Mouse (Mus musculus): Measurements from ENCODE around the gene Lhfpl2. TPM values are rescaled to one million over a fixed set of nuclear protein-coding genes. Genes with fewer than 3 reads are reported as not detected.

The Lhfpl2 gene
- polyA plus RNA-seq, 1 experiment from 2014 or later = 69.4 TPM

DNA sequence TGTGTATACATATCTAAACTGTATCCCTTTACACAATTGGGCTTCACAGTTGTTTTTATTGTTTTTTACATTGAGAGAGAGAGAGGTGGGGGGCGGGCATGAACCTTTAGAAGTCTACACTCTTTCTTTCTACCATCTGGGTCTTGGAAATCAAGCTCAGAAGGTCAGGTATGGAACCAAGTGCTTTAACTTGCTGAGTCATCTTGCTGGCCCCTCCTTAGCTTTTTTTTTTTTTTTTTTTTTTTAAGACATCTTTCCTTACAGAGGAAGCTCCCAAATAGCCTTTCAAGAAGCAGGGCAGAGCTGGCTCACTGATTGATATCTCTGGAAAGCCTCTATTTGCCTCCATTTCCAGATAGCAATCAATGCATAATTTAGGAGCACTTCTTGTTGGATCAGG is 10.7 kb downstream of the Lhfpl2 start:
- Histone ChIP-seq H3K36me3 (0 out of 2 replicates have a peak, but pooled peaks cover 9% of the 10 kb centered on the region), H3K27me3 (peaks cover 3% of the 10 kb centered on the region; the same call in 1 of the 2 replicates), H3K9me3 (no peaks in the 10 kb centered on the region), H3K27ac (no peak overlapping the region), H3K4me2 (replicated peaks) (no peak overlapping the region), H3K9ac (no peak overlapping the region), H3K4me1 (peaks cover 60% of the 10 kb centered on the region), H3K4me3 (no peak overlapping the region)
- ATAC-seq (ENCODE audit: insufficient number of reproducible peaks, insufficient read depth, low FRiP score, low TSS enrichment) = no peak
- WGBS = 97% methylated on average over 1 of the region's 1 CpGs

DNA sequence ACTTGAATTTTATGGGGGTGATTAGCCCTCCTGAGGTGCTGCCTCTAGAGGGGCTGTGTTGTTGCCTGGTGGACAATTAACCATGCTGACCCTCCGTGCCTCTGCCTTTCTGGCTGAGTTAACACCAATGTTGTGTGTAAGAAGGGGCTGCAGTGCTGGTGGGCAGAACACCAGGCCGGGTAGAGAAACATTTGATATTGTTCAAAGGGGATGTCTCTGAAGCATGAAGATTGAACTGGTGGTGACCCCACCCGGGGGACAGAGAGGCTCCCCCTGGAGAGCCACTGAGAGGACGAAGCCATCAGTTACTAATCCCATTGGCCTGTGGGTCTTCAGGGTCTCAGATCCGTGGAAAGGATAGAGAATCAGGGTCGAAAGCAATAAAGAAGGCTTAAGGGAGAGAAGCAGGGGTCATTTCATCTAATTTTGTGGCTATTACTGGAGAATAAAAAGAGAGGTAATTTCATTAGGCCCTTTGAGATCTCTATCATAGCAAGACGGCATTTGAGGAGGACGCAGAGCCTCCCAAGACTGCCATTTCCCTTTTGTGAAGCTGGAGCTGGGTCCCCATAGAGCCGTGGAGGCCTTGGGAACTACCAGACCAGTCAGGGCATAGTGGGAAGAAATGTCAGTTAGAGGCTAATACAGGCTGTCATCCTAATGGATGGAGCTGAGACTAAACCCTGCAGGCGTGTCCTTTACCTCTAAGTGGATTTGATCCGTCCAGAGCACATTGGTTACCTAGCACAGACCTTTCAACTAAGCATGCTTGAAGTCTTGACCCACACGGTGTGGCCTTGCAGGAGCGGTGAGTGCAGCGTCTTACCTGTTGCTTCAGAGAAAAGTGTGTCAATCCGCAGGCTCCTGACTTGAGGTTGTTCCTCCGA is 12.1 kb downstream of the Lhfpl2 start:
- H3K4me1 ChIP-seq = peaks cover 62% of the 10 kb centered on the region
- H3K27me3 ChIP-seq = peaks cover under 1% of the 10 kb centered on the region; the same call in 1 of the 2 replicates
- no peak overlapping the region for H3K9ac ChIP-seq
- H3K27ac ChIP-seq = 0 out of 2 replicates have a peak overlapping the region, but pooled peaks have one; percentile 30
- H3K36me3 ChIP-seq = 0 out of 2 replicates have a peak, but pooled peaks cover 9% of the 10 kb centered on the region
- 48% methylated on average over 16 of the region's 16 CpGs for WGBS
- H3K9me3 ChIP-seq = no peaks in the 10 kb centered on the region
- 0 out of 2 replicates have a peak, but pooled peaks have one; percentile 48 for ATAC-seq (ENCODE audit: insufficient number of reproducible peaks, insufficient read depth, low FRiP score, low TSS enrichment)
- H3K4me2 ChIP-seq (replicated peaks) = no peak overlapping the region
- no peak overlapping the region for H3K4me3 ChIP-seq

DNA sequence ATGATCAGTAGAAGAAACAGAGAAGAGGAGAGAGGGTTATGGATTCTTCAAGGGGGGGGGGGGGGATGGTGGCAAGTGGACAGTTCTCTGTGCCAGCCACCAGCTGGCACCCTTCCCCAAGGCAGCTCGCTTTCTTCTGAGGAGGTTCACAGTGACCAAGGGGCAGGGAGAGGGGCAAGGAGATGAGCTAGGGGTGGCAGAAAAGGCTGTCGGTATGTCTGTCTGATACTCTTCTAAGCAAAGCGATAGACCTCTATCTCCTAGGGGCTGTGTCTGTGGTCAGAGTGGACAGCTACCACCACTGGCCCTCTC is 12.7 kb downstream of the Lhfpl2 start:
- Histone ChIP-seq H3K4me1 (peaks cover 56% of the 10 kb centered on the region), H3K36me3 (0 out of 2 replicates have a peak, but pooled peaks cover 9% of the 10 kb centered on the region), H3K27me3 (no peaks in the 10 kb centered on the region), H3K4me2 (replicated peaks) (no peak overlapping the region), H3K4me3 (no peak overlapping the region), H3K9ac (no peak overlapping the region), H3K27ac (no peak overlapping the region), H3K9me3 (no peaks in the 10 kb centered on the region)
- no peak for ATAC-seq (ENCODE audit: insufficient number of reproducible peaks, insufficient read depth, low FRiP score, low TSS enrichment)
- 92% methylated on average over 3 of the region's 3 CpGs for WGBS

DNA sequence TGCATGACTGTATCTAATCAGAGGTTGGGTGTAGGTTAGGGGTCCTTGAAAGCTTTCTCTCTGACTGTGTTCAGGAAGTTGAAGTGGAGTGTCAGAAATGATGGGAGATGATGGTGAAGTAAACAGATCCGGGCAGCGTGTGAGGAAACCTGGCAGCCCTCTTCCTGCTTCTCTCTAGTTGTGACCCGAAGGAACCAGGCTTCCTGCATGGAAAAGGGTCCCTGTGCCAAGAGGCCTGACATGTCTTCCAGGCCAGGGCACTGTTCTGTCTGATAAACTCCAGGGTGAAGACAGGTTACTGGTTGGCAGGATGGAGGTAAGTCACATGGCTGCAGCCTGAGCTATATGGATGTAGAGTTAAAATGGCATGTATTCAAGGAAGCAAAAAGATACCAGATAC is 13.3 kb downstream of the Lhfpl2 start:
- Histone ChIP-seq H3K4me1 (peaks cover 51% of the 10 kb centered on the region), H3K9me3 (no peaks in the 10 kb centered on the region), H3K36me3 (0 out of 2 replicates have a peak, but pooled peaks cover 9% of the 10 kb centered on the region), H3K27ac (no peak overlapping the region), H3K4me2 (replicated peaks) (no peak overlapping the region), H3K9ac (no peak overlapping the region), H3K27me3 (no peaks in the 10 kb centered on the region), H3K4me3 (no peak overlapping the region)
- 80% methylated on average over 3 of the region's 3 CpGs for WGBS
- ATAC-seq (ENCODE audit: insufficient number of reproducible peaks, insufficient read depth, low FRiP score, low TSS enrichment) = no peak

DNA sequence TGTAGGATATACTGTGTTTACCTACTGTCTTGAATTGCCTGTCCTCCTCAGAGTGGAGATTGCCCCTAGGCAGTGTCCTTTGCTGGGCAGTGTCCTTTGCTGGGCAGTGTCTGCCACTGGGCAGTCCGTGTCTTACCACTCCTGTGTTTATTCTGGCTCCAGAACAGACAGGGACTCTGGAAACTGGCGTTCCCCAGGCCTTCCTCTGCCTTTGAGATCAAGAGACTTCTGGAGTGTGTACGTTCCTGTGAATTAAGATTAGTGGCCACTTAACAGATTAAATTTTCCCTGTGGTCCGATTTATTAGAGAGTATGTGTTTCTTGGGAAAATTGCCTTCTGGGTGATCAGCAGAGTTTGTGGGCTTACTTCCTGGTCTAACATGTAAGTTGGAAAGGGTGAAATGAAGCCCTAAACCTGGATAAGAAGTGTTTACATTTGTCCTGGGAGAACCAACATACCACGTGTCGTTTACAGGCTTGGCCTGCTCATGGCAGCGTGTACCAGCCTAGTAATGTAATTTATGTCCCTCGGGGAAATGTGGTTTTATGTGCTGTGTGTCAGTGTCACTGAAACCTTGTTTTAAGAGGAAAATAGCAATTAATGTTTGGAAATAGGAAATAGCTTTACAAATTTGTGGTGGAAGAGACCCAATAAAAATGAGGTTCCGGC is 15.6 kb downstream of the Lhfpl2 start:
- Histone ChIP-seq H3K4me1 (peaks cover 56% of the 10 kb centered on the region), H3K27me3 (no peaks in the 10 kb centered on the region), H3K4me3 (no peak overlapping the region), H3K9me3 (no peaks in the 10 kb centered on the region), H3K27ac (no peak overlapping the region), H3K36me3 (0 out of 2 replicates have a peak, but pooled peaks cover 9% of the 10 kb centered on the region), H3K9ac (no peak overlapping the region), H3K4me2 (replicated peaks) (no peak overlapping the region)
- ATAC-seq (ENCODE audit: insufficient number of reproducible peaks, insufficient read depth, low FRiP score, low TSS enrichment) = no peak
- WGBS = 47% methylated on average over 9 of the region's 9 CpGs

DNA sequence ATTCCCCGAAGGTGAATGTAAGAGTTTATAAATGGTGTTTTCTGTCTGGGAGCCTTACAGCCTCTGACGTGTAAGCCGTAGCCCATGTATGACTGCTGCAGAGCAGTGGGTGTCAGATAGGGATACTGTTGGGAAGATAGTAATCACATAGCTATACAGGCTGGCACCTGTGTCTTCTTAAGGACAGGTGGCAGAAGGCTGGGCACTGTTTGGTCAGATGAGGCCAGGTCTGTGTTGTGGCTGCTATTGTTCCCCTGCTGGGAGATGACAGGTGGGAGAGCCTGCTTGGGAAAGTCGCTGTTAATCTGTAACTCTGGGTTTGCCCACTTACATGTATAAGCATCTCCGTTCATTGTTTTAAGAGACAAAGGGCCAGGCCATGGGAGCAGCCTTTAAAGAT is 16.1 kb downstream of the Lhfpl2 start:
- H3K4me3 ChIP-seq = no peak overlapping the region
- H3K4me2 ChIP-seq (replicated peaks) = no peak overlapping the region
- H3K27ac ChIP-seq = no peak overlapping the region
- 64% methylated on average over 5 of the region's 5 CpGs for whole genome bisulfite sequencing
- no peak for ATAC-seq (ENCODE audit: insufficient number of reproducible peaks, insufficient read depth, low FRiP score, low TSS enrichment)
- H3K36me3 ChIP-seq = 0 out of 2 replicates have a peak, but pooled peaks cover 9% of the 10 kb centered on the region
- H3K9me3 ChIP-seq = no peaks in the 10 kb centered on the region
- peaks cover 53% of the 10 kb centered on the region for H3K4me1 ChIP-seq
- no peak overlapping the region for H3K9ac ChIP-seq
- no peaks in the 10 kb centered on the region for H3K27me3 ChIP-seq

DNA sequence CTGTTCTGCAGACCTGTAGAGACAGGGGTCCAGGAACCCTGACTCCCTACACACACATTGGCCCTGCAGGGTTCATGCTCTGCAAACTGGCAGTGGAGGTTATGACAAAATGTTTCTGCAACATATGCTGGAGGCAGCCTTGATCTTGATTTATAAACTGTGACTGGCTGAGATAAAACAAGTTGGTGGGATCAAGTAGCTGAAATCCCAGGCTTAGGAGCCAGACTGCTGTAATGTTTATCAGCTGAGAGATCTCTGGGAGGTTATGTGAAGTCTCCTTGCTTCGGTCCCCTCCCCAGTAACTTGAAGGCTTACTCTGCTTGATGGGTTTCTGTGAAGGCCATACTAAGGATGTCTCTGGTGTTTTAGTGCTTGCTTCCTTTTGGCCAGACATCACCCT is 17.6 kb downstream of the Lhfpl2 start:
- Histone ChIP-seq H3K9ac (no peak overlapping the region), H3K4me1 (peaks cover 42% of the 10 kb centered on the region), H3K36me3 (peaks cover 15% of the 10 kb centered on the region; the same call in 1 of the 2 replicates), H3K27ac (no peak overlapping the region), H3K9me3 (no peaks in the 10 kb centered on the region), H3K4me2 (replicated peaks) (no peak overlapping the region), H3K4me3 (no peak overlapping the region), H3K27me3 (no peaks in the 10 kb centered on the region)
- no peak for ATAC-seq (ENCODE audit: insufficient number of reproducible peaks, insufficient read depth, low FRiP score, low TSS enrichment)
- WGBS = 60% methylated on average over 1 of the region's 1 CpGs

DNA sequence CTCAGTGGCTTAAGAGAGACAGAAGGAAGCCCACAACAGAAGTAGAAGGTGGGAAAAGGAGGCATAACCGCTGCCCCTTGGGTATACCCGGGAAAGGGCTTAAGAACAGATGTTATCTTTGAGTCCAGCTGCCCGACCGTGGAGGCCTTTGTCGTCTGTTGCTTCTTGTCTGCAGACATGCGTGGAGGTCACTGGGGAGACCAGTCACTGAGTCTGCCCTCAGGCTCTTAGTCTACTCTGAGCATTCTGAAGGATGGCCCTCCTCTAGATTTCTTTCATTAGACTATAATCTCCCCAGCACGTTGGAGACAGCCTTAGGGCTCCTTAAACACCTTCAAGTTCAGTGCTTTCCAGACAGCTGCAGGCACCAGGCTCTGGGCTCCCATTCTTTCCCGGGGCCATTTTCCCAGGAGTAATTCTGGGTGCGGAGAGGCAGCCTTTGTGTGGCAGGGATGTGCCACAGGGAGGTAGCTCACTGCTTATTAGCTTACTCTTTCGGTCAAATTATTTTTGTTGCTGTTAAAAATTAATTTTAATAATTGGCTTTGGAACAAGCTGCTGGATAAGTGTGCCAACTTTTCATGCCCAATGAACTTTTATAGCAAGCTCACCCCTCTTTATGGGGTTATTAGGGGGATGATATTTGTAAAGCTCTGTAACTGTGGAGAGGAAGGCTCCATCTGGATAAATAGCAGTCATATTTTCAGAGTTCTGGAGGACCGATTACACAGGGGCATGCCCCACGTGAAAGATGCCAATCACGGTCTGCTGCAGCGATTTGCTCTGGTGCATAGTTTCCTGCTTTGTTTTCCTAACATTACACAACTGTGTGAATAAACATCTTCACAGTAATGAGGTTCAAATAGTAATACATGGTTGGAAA is 19.8 kb downstream of the Lhfpl2 start:
- Histone ChIP-seq H3K4me2 (replicated peaks) (no peak overlapping the region), H3K27me3 (no peaks in the 10 kb centered on the region), H3K4me1 (peaks cover 42% of the 10 kb centered on the region), H3K27ac (no peak overlapping the region), H3K9me3 (no peaks in the 10 kb centered on the region), H3K36me3 (peaks cover 6% of the 10 kb centered on the region; the same call in 1 of the 2 replicates), H3K4me3 (no peak overlapping the region), H3K9ac (no peak overlapping the region)
- no peak for ATAC-seq (ENCODE audit: insufficient number of reproducible peaks, insufficient read depth, low FRiP score, low TSS enrichment)
- WGBS = 33% methylated on average over 14 of the region's 14 CpGs

DNA sequence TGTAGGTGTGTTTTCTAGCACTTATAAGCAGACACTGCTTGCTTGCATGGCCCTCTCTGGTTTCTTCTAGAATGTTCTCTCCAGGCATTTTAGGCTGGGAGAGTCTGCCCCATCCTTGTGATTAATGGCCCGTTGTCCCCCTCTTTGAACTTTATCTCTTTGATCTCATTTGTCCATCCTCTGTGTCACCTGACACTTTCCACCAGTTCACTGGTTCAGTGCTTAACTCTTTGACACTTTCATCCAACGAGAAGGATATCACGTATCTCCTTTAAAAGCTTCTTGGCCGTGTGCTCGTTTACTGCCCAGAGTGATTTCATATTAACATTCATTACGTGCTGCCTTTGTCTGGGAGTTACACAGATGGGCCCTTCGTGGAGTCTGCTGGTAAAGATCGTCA is 25.6 kb downstream of the Lhfpl2 start:
- WGBS = 42% methylated on average over 8 of the region's 8 CpGs
- Histone ChIP-seq H3K36me3 (peaks cover 21% of the 10 kb centered on the region), H3K4me1 (peaks cover 10% of the 10 kb centered on the region; the same call in 1 of the 2 replicates)

DNA sequence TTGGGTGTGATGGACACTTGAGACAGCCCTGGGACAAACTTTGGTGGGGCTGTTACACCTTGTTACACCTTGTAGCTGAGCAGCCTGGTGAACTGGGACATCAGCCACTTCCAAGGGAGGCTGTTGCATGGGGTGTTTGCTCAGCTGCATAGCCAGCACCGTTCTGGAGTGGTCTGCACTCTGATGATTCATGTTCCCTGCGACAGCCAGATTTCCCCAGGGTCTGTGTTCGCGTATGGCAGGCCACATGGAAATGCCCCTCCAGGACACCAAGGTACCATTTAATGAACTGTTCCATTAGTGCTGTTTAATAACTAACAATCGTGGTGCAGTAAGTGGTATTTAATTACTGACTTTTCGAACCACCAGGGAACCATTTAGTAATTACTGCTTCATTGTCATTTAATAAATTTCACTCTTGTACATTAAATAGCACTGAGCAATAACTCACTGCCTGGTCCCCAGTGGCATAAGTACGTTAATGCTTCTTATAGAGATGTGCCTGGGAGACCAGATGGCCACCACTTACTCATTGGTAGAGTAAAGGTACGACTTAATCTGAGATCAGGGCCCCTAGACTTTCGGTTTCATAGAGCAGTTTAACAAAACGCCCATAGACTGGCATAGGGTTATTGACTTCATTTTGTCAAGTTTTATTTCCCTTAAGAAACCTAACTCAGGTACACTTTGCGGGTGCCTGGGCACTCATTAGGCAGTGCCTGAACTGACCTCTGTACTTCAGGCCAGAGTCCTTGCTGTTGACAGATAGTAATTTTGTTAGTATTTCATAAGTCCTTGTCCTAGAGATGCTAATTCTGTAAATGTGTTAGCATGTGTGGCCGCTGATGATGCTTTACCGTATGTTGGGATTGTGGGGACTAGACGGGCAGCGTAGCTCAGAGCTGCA is 26.9 kb downstream of the Lhfpl2 start:
- Histone ChIP-seq H3K27me3 (no peaks in the 10 kb centered on the region), H3K4me1 (peaks cover 18% of the 10 kb centered on the region), H3K4me3 (no peak overlapping the region), H3K4me2 (replicated peaks) (no peak overlapping the region), H3K27ac (no peak overlapping the region), H3K9me3 (no peaks in the 10 kb centered on the region), H3K9ac (no peak overlapping the region), H3K36me3 (peaks cover 16% of the 10 kb centered on the region)
- 77% methylated on average over 15 of the region's 15 CpGs for WGBS
- no peak for ATAC-seq (ENCODE audit: insufficient number of reproducible peaks, insufficient read depth, low FRiP score, low TSS enrichment)

More for the DNA sequence above, 25.6 kb downstream of the Lhfpl2 start:
- no peaks in the 10 kb centered on the region for H3K27me3 ChIP-seq
- ATAC-seq (ENCODE audit: insufficient number of reproducible peaks, insufficient read depth, low FRiP score, low TSS enrichment) = no peak
- H3K9me3 ChIP-seq = no peaks in the 10 kb centered on the region
- H3K4me2 ChIP-seq (replicated peaks) = no peak overlapping the region
- no peak overlapping the region for H3K27ac ChIP-seq
- H3K4me3 ChIP-seq = no peak overlapping the region
- no peak overlapping the region for H3K9ac ChIP-seq

All from embryonic facial prominence, embryonic 12.5 days (tissue).